Mouse (Mus musculus): ENCODE results near the gene Trim41.
"Not testable (repeated sequence)": the region's sequence is repeated elsewhere in the genome, so short reads cannot be mapped to it uniquely, and the experiment has no call there.

Trim41 gene

GRCm38 (mm10) chr11:48837310-48838180 lies 20.4 kb upstream of the Trim41 start:
- DNase-seq (ENCODE audit: low spot score) = peak; percentile 43

GRCm38 (mm10) chr11:48836990-48837309 lies 19.8 kb upstream of the Trim41 start:
- no peak for DNase-seq (ENCODE audit: low spot score)

DNA sequence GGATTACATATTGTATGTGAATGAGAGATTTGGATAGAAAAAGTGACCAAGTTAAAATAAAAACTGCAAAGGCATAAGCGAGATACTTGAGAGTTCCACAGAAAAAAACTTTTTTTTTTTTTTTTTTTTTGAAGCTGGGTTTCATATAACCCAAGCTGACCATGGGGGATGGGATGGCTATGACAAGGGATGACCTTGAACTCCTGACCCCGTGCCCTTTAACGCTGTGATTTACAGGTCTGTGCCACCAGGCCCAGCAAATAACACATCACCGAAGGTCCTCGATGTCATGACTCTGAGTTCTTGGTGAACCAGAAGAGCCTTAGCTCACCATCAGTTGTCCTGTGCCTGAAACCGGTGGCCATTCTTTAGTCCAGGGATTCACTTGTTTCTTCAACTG lies 18.8 kb upstream of the Trim41 start:
- no peak for DNase-seq (ENCODE audit: low spot score)

- DNase-seq (ENCODE audit: low spot score) = peak; percentile 92
These were observed 16.8 kb upstream of the Trim41 start for GRCm38 (mm10) chr11:48833731-48834639.

DNA sequence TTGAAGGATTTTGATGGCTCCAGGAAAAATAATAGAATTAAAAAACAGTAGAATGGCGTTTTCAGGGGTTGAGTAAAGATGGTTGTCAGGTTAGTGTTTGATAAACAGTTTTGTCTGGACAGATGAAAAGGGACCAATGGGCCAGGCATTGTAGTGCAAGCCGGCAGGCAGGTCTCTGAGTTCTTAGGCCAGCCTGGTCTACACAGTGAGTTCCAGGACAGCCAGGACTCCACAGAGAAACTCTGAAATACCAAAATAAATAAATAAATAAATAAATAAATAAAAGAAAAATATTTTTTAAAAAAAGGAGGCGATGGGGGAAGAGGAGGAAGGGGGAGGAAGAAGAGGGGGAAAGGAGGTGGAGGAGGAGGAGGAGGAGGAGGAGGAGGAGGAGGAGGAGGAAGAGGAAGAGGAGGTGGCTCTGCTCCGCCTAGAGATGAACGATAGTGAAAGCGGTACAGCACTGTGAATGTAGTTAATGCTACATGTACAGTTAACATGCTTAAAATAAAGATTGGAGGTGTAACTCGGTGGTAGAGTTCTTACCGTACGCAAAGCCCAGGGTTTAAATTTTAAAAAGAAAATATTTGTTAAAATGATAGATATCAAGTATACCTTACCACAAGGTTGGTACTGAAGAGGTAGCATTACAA lies 16.1 kb upstream of the Trim41 start:
- DNase-seq (ENCODE audit: low spot score) = no peak

GRCm38 (mm10) chr11:48831273-48831672 lies 14.1 kb upstream of the Trim41 start:
- no peak for DNase-seq (ENCODE audit: low spot score)

- no peak for DNase-seq (ENCODE audit: low spot score)
These were observed 13.1 kb upstream of the Trim41 start for GRCm38 (mm10) chr11:48830279-48830678.

- no peak for DNase-seq (ENCODE audit: low spot score)
These were observed 10.8 kb upstream of the Trim41 start for GRCm38 (mm10) chr11:48827926-48828325.

GRCm38 (mm10) chr11:48826752-48827096 lies 9.6 kb upstream of the Trim41 start:
- no peak for DNase-seq (ENCODE audit: low spot score)

- not testable (repeated sequence) for DNase-seq (ENCODE audit: low spot score)
These were observed 9.0 kb upstream of the Trim41 start, which contains the start of the genes Trim7 and Gm12184 for GRCm38 (mm10) chr11:48825979-48826751. Gene Trim7, plus strand, starts transcription at chr11:48826140. Gene Gm12184, minus strand, starts transcription at chr11:48826655.

- DNase-seq (ENCODE audit: low spot score) = no peak
These were observed 7.2 kb upstream of the Trim41 start for GRCm38 (mm10) chr11:48824311-48824830.

DNA sequence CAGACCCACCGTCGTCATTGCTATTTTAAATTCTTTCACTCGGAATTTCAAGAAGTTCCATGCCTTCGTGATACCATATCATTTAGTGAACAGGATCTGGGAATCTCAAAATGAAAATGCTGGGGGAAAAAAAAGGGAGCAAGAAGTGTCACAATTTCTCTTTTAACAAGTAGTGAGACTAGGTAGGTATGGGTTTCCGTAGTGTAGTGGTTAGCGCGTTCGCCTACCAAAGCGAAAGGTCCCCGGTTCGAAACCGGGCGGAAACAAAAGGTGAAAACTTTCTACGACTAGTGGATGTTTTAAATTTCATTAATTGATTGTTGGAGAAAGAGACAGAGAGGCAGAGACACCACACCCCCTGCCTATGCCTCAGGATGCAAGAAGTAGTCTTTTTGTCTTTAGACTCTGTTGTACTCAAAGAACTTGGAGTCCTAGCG lies 6.4 kb upstream of the Trim41 start:
- peak; percentile 44 for DNase-seq (ENCODE audit: low spot score)

- DNase-seq (ENCODE audit: low spot score) = no peak
These were observed 5.8 kb upstream of the Trim41 start for GRCm38 (mm10) chr11:48822768-48823512.

DNA sequence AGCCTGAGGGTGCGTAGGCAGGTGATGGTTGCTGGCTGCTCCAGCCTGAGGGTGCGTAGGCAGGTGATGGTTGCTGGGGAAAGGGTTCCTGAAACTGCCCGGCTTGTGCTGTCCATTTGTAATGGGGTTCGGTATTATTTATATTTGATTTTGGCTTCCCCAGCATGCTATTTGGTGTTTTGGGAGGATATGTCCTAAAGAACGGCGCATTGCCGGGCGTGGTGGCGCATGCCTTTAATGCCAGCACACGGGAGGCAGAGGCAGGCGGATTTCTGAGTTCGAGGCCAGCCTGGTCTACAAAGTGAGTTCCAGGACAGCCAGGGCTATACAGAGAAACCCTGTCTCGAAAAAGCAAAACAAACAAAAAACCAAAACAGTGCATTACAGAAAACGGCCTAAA lies 4.1 kb upstream of the Trim41 start:
- DNase-seq (ENCODE audit: low spot score) = not testable (repeated sequence)

DNA sequence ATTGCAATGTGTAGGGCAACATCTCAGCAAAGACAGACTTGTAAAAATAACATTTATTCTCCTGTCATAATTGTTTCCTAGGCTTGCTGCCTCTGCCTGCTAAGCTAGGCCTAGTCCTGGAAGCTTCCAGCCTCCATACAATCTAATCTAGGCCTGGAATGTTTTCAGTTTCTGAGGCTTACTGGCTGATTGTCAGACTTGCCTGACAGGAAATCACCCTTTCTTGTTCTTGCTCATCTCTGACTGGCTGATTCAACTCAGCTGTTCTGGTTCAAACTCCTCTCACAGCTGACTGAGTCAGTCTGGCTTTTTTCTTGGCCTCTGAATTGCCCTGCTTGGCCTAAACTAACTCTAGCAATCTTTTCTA lies 3.1 kb upstream of the Trim41 start:
- no peak for DNase-seq (ENCODE audit: low spot score)

- DNase-seq (ENCODE audit: low spot score) = no peak
These were observed 2.6 kb upstream of the Trim41 start for GRCm38 (mm10) chr11:48819614-48820307.

DNA sequence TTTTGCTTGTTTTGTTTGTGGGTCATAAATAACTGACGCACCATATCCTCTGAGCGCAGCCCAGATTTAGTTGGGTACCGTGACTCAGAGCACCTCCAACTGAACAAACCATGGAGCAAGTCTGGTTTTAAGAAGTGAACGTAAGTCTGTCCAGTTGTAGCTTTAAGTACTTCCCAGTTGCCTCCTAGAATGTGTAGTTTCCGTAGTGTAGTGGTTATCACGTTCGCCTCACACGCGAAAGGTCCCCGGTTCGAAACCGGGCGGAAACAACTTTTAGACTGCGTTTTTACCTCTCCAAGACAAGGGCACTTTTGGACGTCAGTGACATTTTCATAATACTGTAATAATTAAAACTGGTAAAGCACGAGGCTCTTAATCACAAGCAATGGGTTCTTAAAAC lies 1.2 kb upstream of the Trim41 start:
- peak; percentile 92 for DNase-seq (ENCODE audit: low spot score)

DNA sequence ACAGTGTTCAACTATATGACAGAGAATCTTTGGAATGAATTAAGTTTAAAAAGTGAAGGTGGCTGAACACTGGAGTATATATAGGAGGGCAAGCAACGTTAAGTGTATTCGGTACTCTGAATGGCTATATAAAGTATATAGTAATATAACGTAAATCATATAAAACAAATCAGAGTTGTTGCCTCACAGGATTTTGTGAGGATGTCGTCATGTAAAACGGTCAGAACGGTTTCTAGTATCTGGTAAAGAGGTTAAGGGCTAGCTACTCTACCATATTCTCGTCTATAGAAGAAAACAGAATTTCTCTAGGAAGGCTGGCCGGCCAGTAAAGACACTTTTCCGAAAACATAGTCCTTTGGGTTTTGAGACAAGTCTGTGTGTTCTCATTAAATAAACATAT lies 641 bp upstream of the Trim41 start:
- no peak for DNase-seq (ENCODE audit: low spot score)

DNA sequence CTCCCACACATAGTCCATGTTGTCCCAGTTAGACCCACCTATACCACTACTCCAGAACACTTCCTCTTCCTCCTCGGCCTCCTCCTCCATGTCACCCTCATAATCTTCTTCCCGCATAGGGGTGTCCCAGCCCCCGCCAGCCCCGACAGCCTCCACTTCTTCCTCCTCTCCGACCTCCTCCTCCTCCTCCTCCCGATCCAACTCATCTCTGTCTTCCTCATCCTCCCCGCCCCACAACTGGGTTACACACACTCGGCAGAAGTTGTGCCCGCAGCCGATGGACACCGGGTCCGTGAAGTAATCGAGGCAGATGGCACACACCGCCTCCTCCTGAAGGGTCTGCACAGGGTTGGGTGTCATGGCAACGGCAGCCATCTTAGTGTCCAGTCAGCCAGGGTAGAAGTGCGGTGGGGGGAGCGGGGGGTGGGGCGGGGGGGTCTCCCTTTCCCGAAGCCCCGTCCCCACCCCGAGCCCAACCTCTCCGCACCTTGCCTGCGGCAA lies 822 bp downstream of the Trim41 start:
- peak; percentile 61 for DNase-seq (ENCODE audit: low spot score)

DNA sequence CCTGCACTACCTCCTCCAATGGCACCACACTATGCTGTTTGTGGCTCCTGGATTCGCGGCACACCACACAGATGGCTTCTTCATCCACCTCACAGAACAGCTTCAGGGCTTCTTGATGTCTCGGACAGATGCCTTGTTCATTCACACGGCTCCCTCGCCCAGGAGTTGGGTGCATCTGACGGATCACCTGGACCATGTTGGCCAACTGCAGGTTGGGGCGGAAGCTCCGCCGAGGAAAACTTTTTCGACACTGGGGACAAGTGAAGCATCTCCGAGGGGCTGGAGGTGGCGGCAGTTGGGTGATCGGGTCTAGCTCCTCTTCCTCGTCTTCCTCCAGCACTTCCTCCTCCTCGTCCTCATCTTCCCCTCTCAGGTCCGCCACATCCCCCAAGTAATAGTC lies 1.3 kb downstream of the Trim41 start:
- DNase-seq (ENCODE audit: low spot score) = no peak

Data from layer of hippocampus, adult 11-12 months (tissue).